Mouse (Mus musculus) G1E (cell line): ENCODE results near the gene Tpt1. TPM values are rescaled to one million over a fixed set of nuclear protein-coding genes. Genes with fewer than 3 reads are reported as not detected.

Experiments
- ATAC-seq: 2 replicates; pipeline ENCODE4 v1.8.0; 2016; ENCODE audit warnings: mild to moderate bottlenecking; ENCODE audit not compliant: insufficient number of reproducible peaks, poor library complexity, low FRiP score, severe bottlenecking; ENCODE audit errors: extremely low read depth
- DNase-seq: peaks from one replicate; pipeline ENCODE4 v3.0.0; 2012; ENCODE audit warnings: low spot score
- H3K27me3 ChIP-seq: 2 replicates; pipeline ENCODE4 v1.6.1; 2012; ENCODE audit warnings: mild to moderate bottlenecking, low read length, inconsistent platforms; ENCODE audit not compliant: insufficient read depth
- H3K36me3 ChIP-seq: replicated peaks from 2 replicates; pipeline ENCODE3; 2012; ENCODE audit warnings: mild to moderate bottlenecking, inconsistent platforms
- H3K4me1 ChIP-seq: 2 replicates; pipeline ENCODE4 v1.6.1; 2012; ENCODE audit warnings: low read depth, low read length, inconsistent platforms, mixed read lengths; ENCODE audit not compliant: insufficient read depth
- H3K4me3 ChIP-seq: 2 replicates; pipeline ENCODE4 v1.5.1; 2012; ENCODE audit warnings: low read depth, mild to moderate bottlenecking, inconsistent platforms, low read length, moderate library complexity, mixed read lengths
- H3K9me3 ChIP-seq: replicated peaks from 2 replicates; pipeline ENCODE4 v1.6.1; 2012; ENCODE audit warnings: inconsistent platforms
- CTCF ChIP-seq: IDR thresholded peaks from 2 replicates; pipeline ENCODE4 v1.5.1; 2012; ENCODE audit warnings: low read depth, low read length, inconsistent platforms, mixed read lengths
- GATA1 ChIP-seq: IDR thresholded peaks from 2 replicates; pipeline ENCODE4 v1.6.1; 2012; ENCODE audit warnings: borderline replicate concordance, low read length, inconsistent platforms, mixed read lengths
- GATA2 ChIP-seq: IDR thresholded peaks from 2 replicates; pipeline ENCODE4 v1.6.1; 2012; ENCODE audit warnings: low read depth, low read length, inconsistent platforms, borderline replicate concordance
- POLR2AphosphoS5 ChIP-seq: IDR thresholded peaks from 2 replicates; pipeline ENCODE4 v1.6.1; 2012; ENCODE audit warnings: low read depth, low read length, inconsistent platforms; ENCODE audit not compliant: insufficient replicate concordance
- TAL1 ChIP-seq: conservative IDR thresholded peaks from 2 replicates; pipeline ENCODE4 v1.6.1; 2012; ENCODE audit warnings: low read depth, low read length, inconsistent platforms, mixed read lengths
- polyA plus RNA-seq: library from polyadenylated mRNA; stranded (reverse); fragments of >175 nt; gene quantifications from 2 replicates; pipeline ENCODE4 v1.2.3, GENCODE M21; 2012
- total RNA-seq, 2 experiments: library from RNA; stranded (forward) in 1 of 2; stranded (reverse) in 1 of 2; fragments of 200-1000 nt in 1 of 2; fragments of >200 nt in 1 of 2; fragmentation: Nextera tagmentation in 1 of 2; gene quantifications; 2 replicates each; pipeline ENCODE4 v1.2.3; 2014 to 2017

The Tpt1 gene
- total and polyA plus RNA-seq, 3 experiments = 819 to 2,341 (median 1,947) TPM

GRCm38 (mm10) chr14:75883330-75883729, 38.4 kb downstream of the Tpt1 start:
- no peak for ATAC-seq
- Histone ChIP-seq H3K27me3 (peaks cover 19% of the 10 kb centered on the region), H3K4me1 (no peaks in the 10 kb centered on the region), H3K4me3 (no peak overlapping the region), H3K36me3 (no peaks in the 10 kb centered on the region), H3K9me3 (no peaks in the 10 kb centered on the region)
- DNase-seq = no peak
- TF ChIP-seq GATA1 (no peak), CTCF (no peak), GATA2 (no peak), POLR2AphosphoS5 (no peak), TAL1 (no peak)

DNA sequence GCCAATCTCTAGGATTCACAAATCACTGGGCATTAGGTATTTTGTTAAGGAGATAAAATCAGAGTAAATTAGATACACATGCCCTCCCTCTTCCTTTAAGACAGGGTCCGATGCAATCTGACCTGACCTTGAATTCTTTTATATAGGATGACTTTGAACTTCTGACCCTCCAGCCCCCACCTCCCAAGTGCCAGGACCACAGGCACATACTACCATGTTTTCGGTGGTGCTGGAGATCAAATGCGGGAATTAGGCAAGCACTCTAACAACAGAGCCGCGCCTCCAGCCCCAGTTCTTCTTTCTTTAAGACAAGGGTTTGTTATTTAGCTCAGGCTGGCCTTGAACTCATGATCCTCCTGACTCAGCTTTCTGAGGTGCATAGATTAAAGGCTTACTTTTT, 39.0 kb downstream of the Tpt1 start:
- DNase-seq = no peak
- Histone ChIP-seq H3K4me1 (no peaks in the 10 kb centered on the region), H3K27me3 (peaks cover 19% of the 10 kb centered on the region), H3K36me3 (no peaks in the 10 kb centered on the region), H3K4me3 (no peak overlapping the region), H3K9me3 (no peaks in the 10 kb centered on the region)
- no peak for ATAC-seq
- TF ChIP-seq POLR2AphosphoS5 = no peak
- no peak for TF ChIP-seq TAL1
- TF ChIP-seq GATA1 = no peak
- no peak for TF ChIP-seq GATA2
- TF ChIP-seq CTCF = no peak

DNA sequence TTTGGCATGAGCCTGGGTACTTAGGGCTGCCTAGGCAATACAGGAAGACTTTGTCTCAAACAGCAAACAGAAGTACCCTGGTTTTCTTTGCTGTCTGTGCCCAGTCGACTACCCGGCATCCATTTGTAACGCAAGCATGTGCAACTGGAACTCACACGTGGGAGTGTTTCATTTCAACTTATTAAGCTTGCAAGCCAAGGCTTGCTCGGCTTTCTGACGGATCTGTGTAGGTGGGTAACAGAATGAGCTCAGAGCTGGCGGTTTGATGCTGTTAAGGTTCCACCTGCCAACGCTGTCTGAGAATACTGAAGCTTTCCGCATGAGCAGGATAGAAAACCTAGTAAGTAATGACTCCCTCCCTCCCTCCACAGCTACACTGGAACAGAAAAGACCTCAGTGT, 47.2 kb downstream of the Tpt1 start:
- no peaks in the 10 kb centered on the region for H3K27me3 ChIP-seq
- peaks cover 41% of the 10 kb centered on the region for H3K36me3 ChIP-seq
- ATAC-seq (no peak), DNase-seq (no peak)
- no peak overlapping the region for H3K4me3 ChIP-seq
- no peaks in the 10 kb centered on the region for H3K4me1 ChIP-seq
- TF ChIP-seq GATA1 = no peak
- no peak for TF ChIP-seq CTCF
- TF ChIP-seq TAL1 = no peak
- TF ChIP-seq GATA2 = no peak
- TF ChIP-seq POLR2AphosphoS5 = no peak
- H3K9me3 ChIP-seq = 0 out of 2 replicates have a peak, but pooled peaks cover 2% of the 10 kb centered on the region

Other genes with a start within 250 kb of the Tpt1 start
- not detected in 2 replicates for gene Erich6b, start 202.8 kb upstream of the Tpt1 start, total RNA-seq (2014; fragmentation: Nextera tagmentation)
- gene Erich6b, start 202.8 kb upstream of the Tpt1 start, total RNA-seq (2017) = 0.17 TPM in 1 of 2 replicates, not detected in the other
- gene Erich6b, start 202.8 kb upstream of the Tpt1 start, polyA plus RNA-seq = not detected in 2 replicates
- 34.8 and 36.5 TPM in 2 replicates for gene Cog3, start 90.6 kb upstream of the Tpt1 start, total RNA-seq (2014; fragmentation: Nextera tagmentation)
- 34.1 and 34.8 TPM in 2 replicates for gene Cog3, start 90.6 kb upstream of the Tpt1 start, total RNA-seq (2017)
- 5.0 and 6.2 TPM in 2 replicates for gene Cog3, start 90.6 kb upstream of the Tpt1 start, polyA plus RNA-seq
- 33.9 and 40.4 TPM in 2 replicates for gene Slc25a30, start 58.1 kb upstream of the Tpt1 start, total RNA-seq (2014; fragmentation: Nextera tagmentation)
- gene Slc25a30, start 58.1 kb upstream of the Tpt1 start, total RNA-seq (2017) = 20.3 and 20.5 TPM in 2 replicates
- gene Slc25a30, start 58.1 kb upstream of the Tpt1 start, polyA plus RNA-seq = 44.3 and 54.7 TPM in 2 replicates
- gene Kctd4, start 109.9 kb downstream of the Tpt1 start, total RNA-seq (2014; fragmentation: Nextera tagmentation) = not detected in 2 replicates
- 0.06 and 0.11 TPM in 2 replicates for gene Kctd4, start 109.9 kb downstream of the Tpt1 start, total RNA-seq (2017)
- gene Kctd4, start 109.9 kb downstream of the Tpt1 start, polyA plus RNA-seq = not detected in 2 replicates
- gene Gtf2f2, start 165.8 kb downstream of the Tpt1 start, total RNA-seq (2014; fragmentation: Nextera tagmentation) = 32.7 and 33.3 TPM in 2 replicates
- 49.5 and 53.3 TPM in 2 replicates for gene Gtf2f2, start 165.8 kb downstream of the Tpt1 start, total RNA-seq (2017)
- gene Gtf2f2, start 165.8 kb downstream of the Tpt1 start, polyA plus RNA-seq = 9.1 TPM in 2 replicates